Mouse (Mus musculus) small intestine, adult 2 months (tissue): ENCODE measurements around the gene Tktl1. TPM values are rescaled to one million over a fixed set of nuclear protein-coding genes. Genes with fewer than 3 reads are reported as not detected.

ENCODE experiments used
- H3K27ac ChIP-seq: fragments of 200-500 bp; 2 replicates; pipeline ENCODE4 v1.5.1; 2012; ENCODE audit warnings: low read depth, low read length, control low read depth, inconsistent platforms; ENCODE audit not compliant: insufficient read depth
- H3K27me3 ChIP-seq: fragments of 200-500 bp; 2 replicates; pipeline ENCODE4 v1.6.1; 2012; ENCODE audit warnings: mild to moderate bottlenecking, moderate library complexity, low read length, inconsistent platforms; ENCODE audit not compliant: control insufficient read depth, insufficient read depth
- H3K36me3 ChIP-seq: fragments of 200-500 bp; 2 replicates; pipeline ENCODE4 v1.6.1; 2012; ENCODE audit warnings: mild to moderate bottlenecking, low read length, control low read depth, inconsistent platforms; ENCODE audit not compliant: control insufficient read depth, insufficient read depth
- H3K4me1 ChIP-seq: fragments of 200-500 bp; 2 replicates; pipeline ENCODE4 v1.6.1; 2012; ENCODE audit warnings: low read length, inconsistent platforms, mixed read lengths; ENCODE audit not compliant: control insufficient read depth, insufficient read depth, insufficient read length
- H3K4me3 ChIP-seq: fragments of 200-500 bp; 2 replicates; pipeline ENCODE4 v1.5.1; 2012; ENCODE audit warnings: low read depth, mild to moderate bottlenecking, control low read depth, inconsistent platforms, low read length, moderate library complexity
- CTCF ChIP-seq: fragments of 200-500 bp; IDR thresholded peaks from 2 replicates; pipeline ENCODE4 v1.5.1; 2012; ENCODE audit warnings: low read depth, mild to moderate bottlenecking, control low read depth, inconsistent platforms, low read length, moderate library complexity, mixed read lengths; ENCODE audit not compliant: insufficient replicate concordance, insufficient read length; ENCODE audit errors: extremely low read depth
- POLR2A ChIP-seq: fragments of 200-500 bp; IDR thresholded peaks from 2 replicates; pipeline ENCODE4 v1.6.1; 2012; ENCODE audit warnings: low read depth, mild to moderate bottlenecking, control low read depth, inconsistent platforms, low read length, moderate library complexity
- whole genome bisulfite sequencing: fragments of 180-500 bp; shearing (Covaris S2); methylation state at CpG from one replicate; pipeline ENCODE4 v1.1.7; 2018; 5-methylcytosine and 5-hydroxymethylcytosine counted together
- polyA plus RNA-seq: library from polyadenylated mRNA; depleted of rRNA; stranded (reverse); fragments of >200 nt; gene quantifications from 2 replicates; pipeline ENCODE4 v1.2.3, GENCODE M21; 2012

Tktl1 gene
- polyA plus RNA-seq, 1 experiment, result not detected

- WGBS, result 17% methylated on average over 38 of the region's 38 CpGs
- peak overlapping the region; percentile 69 for H3K27ac ChIP-seq
- peak overlapping the region; percentile 85 for H3K4me3 ChIP-seq
- no peaks in the 10 kb centered on the region for H3K4me1 ChIP-seq
- H3K27me3 ChIP-seq, result no peaks in the 10 kb centered on the region
- H3K36me3 ChIP-seq, result peaks cover 3% of the 10 kb centered on the region; the same call in 1 of the 2 replicates
- peak; percentile 90 for TF ChIP-seq POLR2A
- TF ChIP-seq CTCF, result no peak
These were observed 69.2 kb downstream of the Tktl1 start for GRCm38 (mm10) chrX:74246213-74246681.

GRCm38 (mm10) chrX:74246693-74247092 lies 69.6 kb downstream of the Tktl1 start:
- 17% methylated on average over 15 of the region's 15 CpGs for WGBS
- peak overlapping the region; percentile 65 for H3K27ac ChIP-seq
- H3K4me3 ChIP-seq, result peak overlapping the region; percentile 70
- TF ChIP-seq CTCF, result no peak
- TF ChIP-seq POLR2A, result no peak
- H3K27me3 ChIP-seq, result no peaks in the 10 kb centered on the region
- H3K4me1 ChIP-seq, result no peaks in the 10 kb centered on the region
- H3K36me3 ChIP-seq, result peaks cover 3% of the 10 kb centered on the region; the same call in 1 of the 2 replicates

GRCm38 (mm10) chrX:74248651-74249050 lies 71.6 kb downstream of the Tktl1 start:
- no peaks in the 10 kb centered on the region for H3K4me1 ChIP-seq
- no peaks in the 10 kb centered on the region for H3K36me3 ChIP-seq
- WGBS, result 7% methylated on average over 3 of the region's 3 CpGs
- TF ChIP-seq POLR2A (no peak), CTCF (peak; percentile 70; the same call in 1 of the 2 replicates)
- peak overlapping the region; percentile 68 for H3K27ac ChIP-seq
- H3K4me3 ChIP-seq, result peak overlapping the region; percentile 48
- H3K27me3 ChIP-seq, result no peaks in the 10 kb centered on the region

GRCm38 (mm10) chrX:74249615-74250014 lies 72.6 kb downstream of the Tktl1 start, which contains the start of gene Flna:
Gene Flna (minus strand): TSS chrX:74249820.
- no peaks in the 10 kb centered on the region for H3K27me3 ChIP-seq
- TF ChIP-seq CTCF (no peak), POLR2A (0 out of 2 replicates have a peak, but pooled peaks have one; percentile 41)

GRCm38 (mm10) chrX:74254153-74254887 lies 77.3 kb downstream of the Tktl1 start, which contains the start of gene Emd:
Gene Emd (plus strand): TSS chrX:74254687.
- TF ChIP-seq CTCF (no peak), POLR2A (peak; percentile 38; the same call in 1 of the 2 replicates)

More at GRCm38 (mm10) chrX:74249615-74250014, 72.6 kb downstream of the Tktl1 start, which contains the start of gene Flna:
- peak within 1 kb of the TSS; percentile 77 for H3K27ac ChIP-seq
- no peaks in the 10 kb centered on the region for H3K36me3 ChIP-seq
- peak within 1 kb of the TSS; percentile 68 for H3K4me3 ChIP-seq
- 12% methylated on average over 37 of the region's 38 CpGs for WGBS
- H3K4me1 ChIP-seq, result no peaks in the 10 kb centered on the region

GRCm38 (mm10) chrX:74254888-74255565 lies 78.0 kb downstream of the Tktl1 start:
- Histone ChIP-seq H3K27me3 (no peaks in the 10 kb centered on the region), H3K4me1 (0 out of 2 replicates have a peak, but pooled peaks cover 3% of the 10 kb centered on the region), H3K4me3 (peak overlapping the region; percentile 96), H3K27ac (peak overlapping the region; percentile 92), H3K36me3 (peaks cover 9% of the 10 kb centered on the region; the same call in 1 of the 2 replicates)
- 9% methylated on average over 30 of the region's 31 CpGs for WGBS
- TF ChIP-seq POLR2A (no peak), CTCF (no peak)

More at GRCm38 (mm10) chrX:74254153-74254887, 77.3 kb downstream of the Tktl1 start, which contains the start of gene Emd:
- Histone ChIP-seq H3K4me3 (peak within 1 kb of the TSS; percentile 96), H3K36me3 (peaks cover 9% of the 10 kb centered on the region; the same call in 1 of the 2 replicates), H3K4me1 (0 out of 2 replicates have a peak, but pooled peaks cover 3% of the 10 kb centered on the region), H3K27ac (peak within 1 kb of the TSS; percentile 92), H3K27me3 (no peaks in the 10 kb centered on the region)
- 28% methylated on average over 39 of the region's 39 CpGs for WGBS
